Comparison of ENCODE assay signal across 4 mouse cellular contexts in genomic region chr11:70155897-70156296, GRCm38 (mm10). TPM values are rescaled to one million over a fixed set of nuclear protein-coding genes. Genes with fewer than 3 reads are reported as not detected.
"Had no signal": no experiment of that assay in that cellular context is flagged by ENCODE, and none has a peak within 500 bp of the region (broad histone marks: within the 10 kb centered on the region; RNA-seq: fewer than 3 reads in every experiment).

Gene Clec10a (plus strand): TSS chr11:70156197.

RNA-seq across cellular contexts. Expression of gene Clec10a, which starts in this region (rescaled TPM):
- polyA plus RNA-seq: heart, embryonic 12.5 days; kidney, embryonic 15.5 days; limb, embryonic 11.5 days; liver, embryonic 12.5 days had no signal
